Mouse (Mus musculus) midbrain, embryonic 16.5 days (tissue): ENCODE results near the gene Naa16. TPM values are rescaled to one million over a fixed set of nuclear protein-coding genes. Genes with fewer than 3 reads are reported as not detected.

ENCODE experiments used
- ATAC-seq: fragments of 200-750 bp; cut with Nextera tagmentation; 2 replicates; pipeline ENCODE4 v1.8.0; 2017; ENCODE audit warnings: moderate TSS enrichment
- H3K27ac ChIP-seq: fragments of 300-500 bp; sonication (generic); 2 replicates; pipeline ENCODE4 v1.5.1; 2014; ENCODE audit warnings: mild to moderate bottlenecking, low read length, mixed read lengths
- H3K27me3 ChIP-seq: fragments of 300-500 bp; sonication (generic); 2 replicates; pipeline ENCODE4 v1.6.1; 2014; ENCODE audit warnings: low read depth, low read length, mixed read lengths; ENCODE audit not compliant: control insufficient read depth, insufficient read depth
- H3K36me3 ChIP-seq: fragments of 300-500 bp; sonication (generic); 2 replicates; pipeline ENCODE4 v1.6.1; 2014; ENCODE audit warnings: mild to moderate bottlenecking, low read length, moderate library complexity, mixed read lengths; ENCODE audit not compliant: control insufficient read depth, insufficient read depth
- H3K4me1 ChIP-seq: fragments of 300-500 bp; sonication (generic); 2 replicates; pipeline ENCODE4 v1.6.1; 2014; ENCODE audit warnings: mild to moderate bottlenecking, low read length, mixed read lengths; ENCODE audit not compliant: control insufficient read depth, insufficient read depth
- H3K4me2 ChIP-seq: fragments of 300-500 bp; sonication (generic); 2 replicates; pipeline ENCODE4 v1.6.1; 2014; ENCODE audit warnings: mild to moderate bottlenecking, low read length, mixed read lengths
- H3K4me3 ChIP-seq: fragments of 300-500 bp; sonication (generic); 2 replicates; pipeline ENCODE4 v1.5.1; 2014; ENCODE audit warnings: low read depth, mild to moderate bottlenecking, low read length, moderate library complexity, mixed read lengths
- H3K9ac ChIP-seq: fragments of 300-500 bp; sonication (generic); 2 replicates; pipeline ENCODE4 v1.6.1; 2014; ENCODE audit warnings: low read depth, low read length, mixed read lengths
- H3K9me3 ChIP-seq: fragments of 300-500 bp; sonication (generic); replicated peaks from 2 replicates; pipeline ENCODE4 v1.6.1; 2014; ENCODE audit warnings: mild to moderate bottlenecking, low read length, mixed read lengths; ENCODE audit not compliant: control insufficient read depth, poor library complexity, severe bottlenecking
- WGBS: fragments of 180-500 bp; shearing (Covaris S2); extraction: QIAGEN DNeasy Blood & Tissue Kit; methylation state at CpG from one replicate; pipeline ENCODE4 v1.1.7; 2014; 5-methylcytosine and 5-hydroxymethylcytosine counted together
- polyA plus RNA-seq: library from polyadenylated mRNA; unstranded; fragments of >200 nt; fragmentation: Nextera tagmentation; extraction: Ambion mirVana; gene quantifications from 2 replicates; pipeline ENCODE4 v1.2.1, GENCODE M21; 2015

Gene Naa16
- polyA plus RNA-seq, 1 experiment from 2014 or later = 17.1 TPM

- no peaks in the 10 kb centered on the region for H3K4me1 ChIP-seq
- no peak overlapping the region for H3K27ac ChIP-seq
- H3K4me3 ChIP-seq = no peak overlapping the region
- ATAC-seq = no peak
- H3K4me2 ChIP-seq = no peak overlapping the region
- 85% methylated on average over 3 of the region's 3 CpGs for WGBS
- H3K27me3 ChIP-seq = no peaks in the 10 kb centered on the region
- H3K9ac ChIP-seq = no peak overlapping the region
- peaks cover 20% of the 10 kb centered on the region for H3K36me3 ChIP-seq
- no peaks in the 10 kb centered on the region for H3K9me3 ChIP-seq
Observed at GRCm38 (mm10) chr14:79346384-79346783, 44.2 kb downstream of the Naa16 start.

- WGBS = 95% methylated on average over 3 of the region's 3 CpGs
- ATAC-seq = no peak
- H3K27ac ChIP-seq = no peak overlapping the region
- peaks cover 10% of the 10 kb centered on the region; the same call in 1 of the 2 replicates for H3K36me3 ChIP-seq
- H3K4me3 ChIP-seq = no peak overlapping the region
- H3K4me1 ChIP-seq = no peaks in the 10 kb centered on the region; the same call in 1 of the 2 replicates
- no peaks in the 10 kb centered on the region for H3K27me3 ChIP-seq
- no peaks in the 10 kb centered on the region for H3K9me3 ChIP-seq
- no peak overlapping the region for H3K9ac ChIP-seq
- H3K4me2 ChIP-seq = no peak overlapping the region
Observed at GRCm38 (mm10) chr14:79335613-79336012, 55.0 kb downstream of the Naa16 start.

- H3K27me3 ChIP-seq = no peaks in the 10 kb centered on the region
- no peaks in the 10 kb centered on the region; the same call in 1 of the 2 replicates for H3K4me1 ChIP-seq
- no peak overlapping the region for H3K27ac ChIP-seq
- no peak overlapping the region for H3K4me3 ChIP-seq
- no peaks in the 10 kb centered on the region for H3K9me3 ChIP-seq
- H3K4me2 ChIP-seq = no peak overlapping the region
- H3K36me3 ChIP-seq = peaks cover 2% of the 10 kb centered on the region; the same call in 1 of the 2 replicates
- 70% methylated on average over 7 of the region's 7 CpGs for WGBS
- H3K9ac ChIP-seq = no peak overlapping the region
- ATAC-seq = peak; percentile 50
Observed at GRCm38 (mm10) chr14:79331936-79332335, 58.6 kb downstream of the Naa16 start.

GRCm38 (mm10) chr14:79330944-79331561, 59.5 kb downstream of the Naa16 start:
- peak overlapping the region; percentile 50; the same call in 1 of the 2 replicates for H3K9ac ChIP-seq
- ATAC-seq = peak; percentile 75
- peak overlapping the region; percentile 42 for H3K4me2 ChIP-seq
- no peaks in the 10 kb centered on the region for H3K27me3 ChIP-seq
- H3K4me3 ChIP-seq = peak overlapping the region; percentile 23
- H3K4me1 ChIP-seq = no peaks in the 10 kb centered on the region; the same call in 1 of the 2 replicates
- H3K36me3 ChIP-seq = 0 out of 2 replicates have a peak, but pooled peaks cover 2% of the 10 kb centered on the region
- 60% methylated on average over 16 of the region's 16 CpGs for WGBS
- no peak overlapping the region for H3K27ac ChIP-seq
- no peaks in the 10 kb centered on the region for H3K9me3 ChIP-seq

GRCm38 (mm10) chr14:79327033-79327432, 63.5 kb downstream of the Naa16 start:
- H3K27ac ChIP-seq = no peak overlapping the region
- H3K9ac ChIP-seq = no peak overlapping the region
- no peaks in the 10 kb centered on the region; the same call in 1 of the 2 replicates for H3K4me1 ChIP-seq
- no peak overlapping the region for H3K4me3 ChIP-seq
- 25% methylated on average over 5 of the region's 5 CpGs for WGBS
- ATAC-seq = no peak
- no peak overlapping the region for H3K4me2 ChIP-seq
- H3K27me3 ChIP-seq = no peaks in the 10 kb centered on the region
- no peaks in the 10 kb centered on the region for H3K9me3 ChIP-seq
- H3K36me3 ChIP-seq = no peaks in the 10 kb centered on the region

GRCm38 (mm10) chr14:79324112-79324840, 66.3 kb downstream of the Naa16 start:
- no peak for ATAC-seq
- Histone ChIP-seq H3K4me2 (no peak overlapping the region), H3K27ac (no peak overlapping the region), H3K27me3 (no peaks in the 10 kb centered on the region), H3K9ac (no peak overlapping the region), H3K9me3 (no peaks in the 10 kb centered on the region), H3K4me1 (no peaks in the 10 kb centered on the region), H3K4me3 (no peak overlapping the region), H3K36me3 (no peaks in the 10 kb centered on the region)
- WGBS = 73% methylated on average over 10 of the region's 10 CpGs

GRCm38 (mm10) chr14:79321881-79322280, 68.7 kb downstream of the Naa16 start:
- no peaks in the 10 kb centered on the region for H3K36me3 ChIP-seq
- no peak overlapping the region for H3K4me3 ChIP-seq
- no peak overlapping the region for H3K9ac ChIP-seq
- no peaks in the 10 kb centered on the region for H3K27me3 ChIP-seq
- H3K9me3 ChIP-seq = no peaks in the 10 kb centered on the region
- 96% methylated on average over 5 of the region's 5 CpGs for WGBS
- no peak overlapping the region for H3K27ac ChIP-seq
- H3K4me1 ChIP-seq = no peaks in the 10 kb centered on the region
- H3K4me2 ChIP-seq = no peak overlapping the region
- no peak for ATAC-seq

GRCm38 (mm10) chr14:79321152-79321551, 69.4 kb downstream of the Naa16 start:
- no peak overlapping the region for H3K4me2 ChIP-seq
- no peaks in the 10 kb centered on the region for H3K27me3 ChIP-seq
- H3K4me3 ChIP-seq = no peak overlapping the region
- H3K36me3 ChIP-seq = no peaks in the 10 kb centered on the region
- 25% methylated on average over 8 of the region's 8 CpGs for WGBS
- ATAC-seq = peak; percentile 72
- no peak overlapping the region for H3K27ac ChIP-seq
- no peak overlapping the region for H3K9ac ChIP-seq
- no peaks in the 10 kb centered on the region for H3K9me3 ChIP-seq
- H3K4me1 ChIP-seq = no peaks in the 10 kb centered on the region

GRCm38 (mm10) chr14:79317602-79318001, 73.0 kb downstream of the Naa16 start:
- Histone ChIP-seq H3K4me1 (no peaks in the 10 kb centered on the region), H3K4me3 (no peak overlapping the region), H3K27me3 (no peaks in the 10 kb centered on the region), H3K9me3 (no peaks in the 10 kb centered on the region), H3K27ac (no peak overlapping the region), H3K36me3 (no peaks in the 10 kb centered on the region), H3K4me2 (no peak overlapping the region), H3K9ac (no peak overlapping the region)
- ATAC-seq = no peak
- 62% methylated on average over 2 of the region's 2 CpGs for WGBS
